8 mouse cellular contexts compared by ENCODE assay signal in genomic region chr8:83901566-83902485, GRCm38 (mm10). TPM values are rescaled to one million over a fixed set of nuclear protein-coding genes. Genes with fewer than 3 reads are reported as not detected.
DNase-seq lines count a peak whose midpoint lies in the region; ATAC-seq and TF ChIP-seq lines count a peak whose summit lies in the region.

No protein-coding gene starts in this region.

- DNase-seq in heart, postnatal 14 days, result no peak
- no peak for DNase-seq in B cell, adult 2 months

- H3K9ac ChIP-seq in heart, embryonic 13.5 days, result peak overlapping the region; percentile 95
- H3K9ac ChIP-seq in embryonic facial prominence, embryonic 15.5 days, result peak overlapping the region; percentile 85; the same call in 1 of the 2 replicates
- peak overlapping the region; percentile 85; the same call in 1 of the 2 replicates for H3K9ac ChIP-seq in limb, embryonic 15.5 days
- H3K9ac ChIP-seq in stomach, embryonic 15.5 days, result peak overlapping the region; percentile 86; the same call in 1 of the 2 replicates

- H3K36me3 ChIP-seq in heart, embryonic 13.5 days, result no peaks in the 10 kb centered on the region
- H3K36me3 ChIP-seq in E14TG2a.4 (ENCODE audit: insufficient read depth, low read length), result peaks cover 31% of the 10 kb centered on the region
- H3K36me3 ChIP-seq in embryonic facial prominence, embryonic 15.5 days, result peaks cover 10% of the 10 kb centered on the region; the same call in 1 of the 2 replicates
- H3K36me3 ChIP-seq in limb, embryonic 15.5 days, result peaks cover 9% of the 10 kb centered on the region
- no peaks in the 10 kb centered on the region for H3K36me3 ChIP-seq in stomach, embryonic 15.5 days

- peak overlapping the region; percentile 98 for H3K4me2 ChIP-seq in heart, embryonic 13.5 days
- H3K4me2 ChIP-seq in embryonic facial prominence, embryonic 15.5 days (replicated peaks), result peak overlapping the region; percentile 85
- H3K4me2 ChIP-seq in limb, embryonic 15.5 days, result peak overlapping the region; percentile 84
- peak overlapping the region; percentile 92 for H3K4me2 ChIP-seq in stomach, embryonic 15.5 days

- intact Hi-C loops in heart, postnatal 14 days (cut with DNase I), result loop anchor here (2.0 kb wide), 1 partner anchor 19 kb away; no protein-coding TSS in a partner anchor

- no peak for TF ChIP-seq CTCF in E14TG2a.4 (conservative IDR thresholded peaks at IDR 0.05; ENCODE audit: low read length)

- ATAC-seq in heart, embryonic 13.5 days (ENCODE audit: extremely low read depth, insufficient number of reproducible peaks, low FRiP score, low TSS enrichment), result no peak
- ATAC-seq in embryonic facial prominence, embryonic 15.5 days (ENCODE audit: insufficient number of reproducible peaks, low FRiP score, low TSS enrichment, low read depth), result no peak
- no peak for ATAC-seq in limb, embryonic 15.5 days (ENCODE audit: insufficient number of reproducible peaks, low FRiP score, low TSS enrichment, low read depth)
- ATAC-seq in stomach, embryonic 15.5 days (ENCODE audit: insufficient read depth, low FRiP score, low read depth), result no peak
- no peak for ATAC-seq in inflammation-experienced regulatory T-cells, adult 6 months

- H3K9me3 ChIP-seq in heart, embryonic 13.5 days, result no peaks in the 10 kb centered on the region
- H3K9me3 ChIP-seq in E14TG2a.4 (ENCODE audit: low read length), result peaks cover 2% of the 10 kb centered on the region; the same call in 1 of the 2 replicates
- no peaks in the 10 kb centered on the region for H3K9me3 ChIP-seq in embryonic facial prominence, embryonic 15.5 days (replicated peaks)
- no peaks in the 10 kb centered on the region for H3K9me3 ChIP-seq in limb, embryonic 15.5 days
- no peaks in the 10 kb centered on the region for H3K9me3 ChIP-seq in stomach, embryonic 15.5 days

- peaks cover 68% of the 10 kb centered on the region for H3K4me1 ChIP-seq in heart, embryonic 13.5 days
- peaks cover 62% of the 10 kb centered on the region for H3K4me1 ChIP-seq in E14TG2a.4 (replicated peaks; ENCODE audit: low read depth, low read length)
- peaks cover 66% of the 10 kb centered on the region for H3K4me1 ChIP-seq in embryonic facial prominence, embryonic 15.5 days
- H3K4me1 ChIP-seq in limb, embryonic 15.5 days, result peaks cover 67% of the 10 kb centered on the region
- peaks cover 41% of the 10 kb centered on the region for H3K4me1 ChIP-seq in stomach, embryonic 15.5 days

- H3K27me3 ChIP-seq in heart, embryonic 13.5 days (replicated peaks), result peaks cover 4% of the 10 kb centered on the region
- peaks cover 6% of the 10 kb centered on the region; the same call in 1 of the 2 replicates for H3K27me3 ChIP-seq in E14TG2a.4 (ENCODE audit: insufficient read depth, low read length)
- no peaks in the 10 kb centered on the region for H3K27me3 ChIP-seq in embryonic facial prominence, embryonic 15.5 days
- no peaks in the 10 kb centered on the region; the same call in 1 of the 2 replicates for H3K27me3 ChIP-seq in limb, embryonic 15.5 days
- H3K27me3 ChIP-seq in stomach, embryonic 15.5 days (replicated peaks), result peaks cover 4% of the 10 kb centered on the region; the same call in 1 of the 2 replicates

- peak overlapping the region; percentile 94 for H3K4me3 ChIP-seq in heart, embryonic 13.5 days
- H3K4me3 ChIP-seq in E14TG2a.4 (replicated peaks; ENCODE audit: low read length), result peak overlapping the region; percentile 96
- H3K4me3 ChIP-seq in embryonic facial prominence, embryonic 15.5 days (replicated peaks), result peak overlapping the region; percentile 91
- H3K4me3 ChIP-seq in limb, embryonic 15.5 days, result peak overlapping the region; percentile 96
- peak overlapping the region; percentile 88 for H3K4me3 ChIP-seq in stomach, embryonic 15.5 days (replicated peaks)

- WGBS in heart, embryonic 13.5 days, result 15% methylated on average over 13 of the region's 14 CpGs
- 9% methylated on average over 14 of the region's 14 CpGs for WGBS in embryonic facial prominence, embryonic 15.5 days
- WGBS in limb, embryonic 15.5 days, result 11% methylated on average over 14 of the region's 14 CpGs
- WGBS in stomach, embryonic 15.5 days, result 17% methylated on average over 13 of the region's 14 CpGs

- no peak overlapping the region for H3K27ac ChIP-seq in heart, embryonic 13.5 days (replicated peaks)
- 0 out of 2 replicates have a peak overlapping the region, but pooled peaks have one; percentile 97 for H3K27ac ChIP-seq in embryonic facial prominence, embryonic 15.5 days (replicated peaks)
- H3K27ac ChIP-seq in limb, embryonic 15.5 days, result no peak overlapping the region
- H3K27ac ChIP-seq in stomach, embryonic 15.5 days, result no peak overlapping the region

RNA-seq across cellular contexts. Expression of gene Adgrl1, which starts 1.9 kb away (rescaled TPM):
- polyA plus RNA-seq in heart, embryonic 13.5 days (2015; fragmentation: Nextera tagmentation; extraction: Ambion mirVana), result 8.5 and 8.7 TPM in 2 replicates
- 10 to 100 TPM; 21.1 to 21.6 TPM for total RNA-seq in heart, postnatal 14 days (2021)
- polyA plus RNA-seq in embryonic facial prominence, embryonic 15.5 days (2015; fragmentation: Nextera tagmentation; extraction: Ambion mirVana), result 22.8 and 23.2 TPM in 2 replicates
- 17.2 and 23.5 TPM in 2 replicates for polyA plus RNA-seq in limb, embryonic 15.5 days (2015; fragmentation: Nextera tagmentation; extraction: Ambion mirVana)
- polyA plus RNA-seq in stomach, embryonic 15.5 days (2015; fragmentation: Nextera tagmentation; extraction: Ambion mirVana), result 17.7 and 18.1 TPM in 2 replicates
- 10 to 100 TPM in 2 of 3 experiments, 1 to 10 TPM in 1; 5.1 to 13.8 (median 11.3) TPM for polyA plus RNA-seq in inflammation-experienced regulatory T-cells, adult 6 months (2017; shearing (Covaris generic))

RNA-seq across cellular contexts. Expression of gene Gm10644, which starts 53.2 kb away (rescaled TPM):
- 0.41 and 0.55 TPM in 2 replicates for polyA plus RNA-seq in heart, embryonic 13.5 days (2015; fragmentation: Nextera tagmentation; extraction: Ambion mirVana)
- total RNA-seq in heart, postnatal 14 days (2021), result under 1 TPM; 0.22 to 0.91 TPM
- 0.45 and 0.60 TPM in 2 replicates for polyA plus RNA-seq in embryonic facial prominence, embryonic 15.5 days (2015; fragmentation: Nextera tagmentation; extraction: Ambion mirVana)
- 0.35 and 0.37 TPM in 2 replicates for polyA plus RNA-seq in limb, embryonic 15.5 days (2015; fragmentation: Nextera tagmentation; extraction: Ambion mirVana)
- polyA plus RNA-seq in stomach, embryonic 15.5 days (2015; fragmentation: Nextera tagmentation; extraction: Ambion mirVana), result 0.42 and 0.53 TPM in 2 replicates
- polyA plus RNA-seq in inflammation-experienced regulatory T-cells, adult 6 months (2017; shearing (Covaris generic)), result 1 to 10 TPM in 1 of 3 experiments, under 1 TPM in 2; 0.16 to 1.5 (median 0.52) TPM

RNA-seq across cellular contexts. Expression of gene Asf1b, which starts 53.5 kb away (rescaled TPM):
- polyA plus RNA-seq in heart, embryonic 13.5 days (2015; fragmentation: Nextera tagmentation; extraction: Ambion mirVana), result 57.0 and 62.7 TPM in 2 replicates
- total RNA-seq in heart, postnatal 14 days (2021), result 1 to 10 TPM; 2.8 to 4.4 TPM
- polyA plus RNA-seq in embryonic facial prominence, embryonic 15.5 days (2015; fragmentation: Nextera tagmentation; extraction: Ambion mirVana), result 56.8 and 57.2 TPM in 2 replicates
- polyA plus RNA-seq in limb, embryonic 15.5 days (2015; fragmentation: Nextera tagmentation; extraction: Ambion mirVana), result 55.8 and 62.5 TPM in 2 replicates
- polyA plus RNA-seq in stomach, embryonic 15.5 days (2015; fragmentation: Nextera tagmentation; extraction: Ambion mirVana), result 55.0 and 57.3 TPM in 2 replicates
- 100 to 1,000 TPM in 1 of 3 experiments, 10 to 100 TPM in 2; 26.0 to 159 (median 26.4) TPM for polyA plus RNA-seq in inflammation-experienced regulatory T-cells, adult 6 months (2017; shearing (Covaris generic))
